Mouse (Mus musculus) small intestine, adult 2 months (tissue): Measurements from ENCODE around the gene Slc43a2.

Experiments
- CTCF ChIP-seq: fragments of 200-500 bp; IDR thresholded peaks from 2 replicates; pipeline ENCODE4 v1.5.1; 2012; ENCODE audit warnings: low read depth, mild to moderate bottlenecking, control low read depth, inconsistent platforms, low read length, moderate library complexity, mixed read lengths; ENCODE audit not compliant: insufficient replicate concordance, insufficient read length; ENCODE audit errors: extremely low read depth
- POLR2A ChIP-seq: fragments of 200-500 bp; IDR thresholded peaks from 2 replicates; pipeline ENCODE4 v1.6.1; 2012; ENCODE audit warnings: low read depth, mild to moderate bottlenecking, control low read depth, inconsistent platforms, low read length, moderate library complexity

- TF ChIP-seq CTCF (no peak), POLR2A (no peak)
Measured at GRCm38 (mm10) chr11:75586963-75587362, 55.5 kb downstream of the Slc43a2 start.
